In the genomic region with DNA sequence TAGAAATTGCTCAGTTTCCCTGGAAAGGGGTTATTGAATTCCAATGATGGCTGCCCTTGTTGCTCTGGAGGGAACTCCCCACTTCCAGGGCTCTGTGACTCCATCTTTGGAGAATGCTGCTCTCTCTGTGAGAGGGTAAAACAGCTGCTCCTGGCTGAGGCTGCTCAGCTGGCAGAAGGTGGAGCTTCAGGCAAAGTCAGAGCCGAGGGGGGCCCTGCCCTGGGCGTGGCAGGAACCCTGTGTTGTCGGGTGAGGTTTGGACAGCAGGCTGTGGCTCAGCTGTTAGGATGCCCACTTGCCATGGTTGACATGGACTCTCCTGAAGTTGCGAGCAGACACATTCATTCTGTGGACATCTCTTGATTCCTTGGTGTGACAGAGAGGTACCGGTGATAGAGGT, we compare ENCODE assay signal across 10 mouse cellular contexts. TPM values are rescaled to one million over a fixed set of nuclear protein-coding genes. Genes with fewer than 3 reads are reported as not detected.
DNase-seq lines count a peak whose midpoint lies in the region; ATAC-seq and TF ChIP-seq lines count a peak whose summit lies in the region.
"Had no signal": no experiment of that assay in that cellular context is flagged by ENCODE, and none has a peak within 500 bp of the region (broad histone marks: within the 10 kb centered on the region; RNA-seq: fewer than 3 reads in every experiment).

No protein-coding gene starts in this region.

- no peak overlapping the region for H3K27ac ChIP-seq in embryonic facial prominence, embryonic 14.5 days (replicated peaks; ENCODE audit: low read depth, low read length)
- no peak overlapping the region for H3K27ac ChIP-seq in embryonic facial prominence, embryonic 10.5 days (replicated peaks)
- peak overlapping the region; percentile 90 for H3K27ac ChIP-seq in heart, embryonic 15.5 days
- H3K27ac ChIP-seq in stomach, postnatal 0 days (replicated peaks), result no peak overlapping the region
- H3K27ac ChIP-seq: liver, embryonic 13.5 days had no signal

- H3K4me3 ChIP-seq in embryonic facial prominence, embryonic 14.5 days (ENCODE audit: low read depth, low read length), result no peak overlapping the region
- H3K4me3 ChIP-seq in embryonic facial prominence, embryonic 10.5 days, result no peak overlapping the region
- no peak overlapping the region for H3K4me3 ChIP-seq in heart, embryonic 15.5 days
- no peak overlapping the region for H3K4me3 ChIP-seq in stomach, postnatal 0 days (ENCODE audit: low read depth, low read length)
- H3K4me3 ChIP-seq: liver, embryonic 13.5 days had no signal

- no peaks in the 10 kb centered on the region for H3K27me3 ChIP-seq in embryonic facial prominence, embryonic 14.5 days (replicated peaks; ENCODE audit: control insufficient read depth, insufficient read depth, low read length)
- H3K27me3 ChIP-seq in embryonic facial prominence, embryonic 10.5 days (replicated peaks; ENCODE audit: low read depth, poor library complexity, severe bottlenecking), result no peaks in the 10 kb centered on the region
- no peaks in the 10 kb centered on the region for H3K27me3 ChIP-seq in heart, embryonic 15.5 days
- H3K27me3 ChIP-seq in stomach, postnatal 0 days (ENCODE audit: control insufficient read depth, insufficient read depth, low read length), result no peaks in the 10 kb centered on the region
- H3K27me3 ChIP-seq: liver, embryonic 13.5 days had no signal

- DNase-seq in embryonic facial prominence, embryonic 14.5 days (ENCODE audit: low spot score), result peak; percentile 66
- no peak for DNase-seq in embryonic facial prominence, embryonic 10.5 days (ENCODE audit: low spot score)
- no peak for DNase-seq in heart, adult 18-20 months
- DNase-seq in thymus, postnatal 14 days, result peak; percentile 47
- no peak for DNase-seq in thymus, adult 18-20 months
- DNase-seq in stomach, postnatal 0 days (ENCODE audit: low spot score), result no peak
- DNase-seq: adrenal gland, postnatal 36 days; liver, embryonic 13.5 days had no signal

- no peak overlapping the region for H3K9ac ChIP-seq in embryonic facial prominence, embryonic 14.5 days (ENCODE audit: low read depth, low read length)
- H3K9ac ChIP-seq in heart, embryonic 15.5 days, result no peak overlapping the region; the same call in 1 of the 2 replicates
- 0 out of 2 replicates have a peak overlapping the region, but pooled peaks have one; percentile 8 for H3K9ac ChIP-seq in stomach, postnatal 0 days (ENCODE audit: low read length)
- H3K9ac ChIP-seq: liver, embryonic 13.5 days had no signal

- H3K9me3 ChIP-seq in embryonic facial prominence, embryonic 14.5 days (ENCODE audit: control insufficient read depth, low read length), result no peaks in the 10 kb centered on the region
- H3K9me3 ChIP-seq in embryonic facial prominence, embryonic 10.5 days, result no peaks in the 10 kb centered on the region
- H3K9me3 ChIP-seq in heart, embryonic 15.5 days (replicated peaks), result no peaks in the 10 kb centered on the region
- no peaks in the 10 kb centered on the region for H3K9me3 ChIP-seq in stomach, postnatal 0 days (ENCODE audit: control insufficient read depth, low read length)
- H3K9me3 ChIP-seq: liver, embryonic 13.5 days had no signal

- ATAC-seq in embryonic facial prominence, embryonic 14.5 days (ENCODE audit: low read depth), result no peak
- ATAC-seq in heart, embryonic 15.5 days (replicated peaks; ENCODE audit: insufficient number of reproducible peaks, insufficient read depth, low FRiP score, low read depth), result no peak
- no peak; the same call in 1 of the 2 replicates for ATAC-seq in stomach, postnatal 0 days (ENCODE audit: low FRiP score, low TSS enrichment)
- ATAC-seq in frontal cortex, adult (ENCODE audit: low TSS enrichment), result no peak

- no peak for TF ChIP-seq EP300 in stomach, postnatal 0 days (optimal IDR thresholded peaks at IDR 0.05)

- no peak overlapping the region for H3K4me2 ChIP-seq in embryonic facial prominence, embryonic 14.5 days (ENCODE audit: low read depth, low read length)
- no peak overlapping the region for H3K4me2 ChIP-seq in heart, embryonic 15.5 days
- H3K4me2 ChIP-seq in stomach, postnatal 0 days (replicated peaks; ENCODE audit: low read depth), result no peak overlapping the region
- H3K4me2 ChIP-seq: liver, embryonic 13.5 days had no signal

- H3K4me1 ChIP-seq in embryonic facial prominence, embryonic 14.5 days (ENCODE audit: control insufficient read depth, insufficient read depth, low read length), result peaks cover 31% of the 10 kb centered on the region
- H3K4me1 ChIP-seq in embryonic facial prominence, embryonic 10.5 days, result peaks cover 68% of the 10 kb centered on the region
- H3K4me1 ChIP-seq in heart, embryonic 15.5 days (replicated peaks), result peaks cover 94% of the 10 kb centered on the region
- peaks cover 10% of the 10 kb centered on the region for H3K4me1 ChIP-seq in stomach, postnatal 0 days (replicated peaks; ENCODE audit: control insufficient read depth, insufficient read depth)

- WGBS in embryonic facial prominence, embryonic 14.5 days, result 77% methylated on average over 5 of the region's 5 CpGs
- WGBS in embryonic facial prominence, embryonic 10.5 days, result 76% methylated on average over 5 of the region's 5 CpGs
- 56% methylated on average over 5 of the region's 5 CpGs for WGBS in heart, embryonic 15.5 days
- 57% methylated on average over 5 of the region's 5 CpGs for WGBS in stomach, postnatal 0 days

- no peak for TF ChIP-seq CTCF in stomach, postnatal 0 days (IDR thresholded peaks at IDR 0.05; ENCODE audit: low read depth)

- no peaks in the 10 kb centered on the region for H3K36me3 ChIP-seq in embryonic facial prominence, embryonic 14.5 days (ENCODE audit: control insufficient read depth, insufficient read depth, low read length)
- no peaks in the 10 kb centered on the region; the same call in 1 of the 2 replicates for H3K36me3 ChIP-seq in embryonic facial prominence, embryonic 10.5 days (replicated peaks)
- H3K36me3 ChIP-seq in heart, embryonic 15.5 days, result no peaks in the 10 kb centered on the region
- no peaks in the 10 kb centered on the region for H3K36me3 ChIP-seq in stomach, postnatal 0 days (ENCODE audit: control insufficient read depth, insufficient read depth, low read length)
- H3K36me3 ChIP-seq: liver, embryonic 13.5 days had no signal

RNA-seq across cellular contexts. Expression of a gene that starts 49.3 kb away (rescaled TPM):
- polyA plus RNA-seq in embryonic facial prominence, embryonic 14.5 days (2014; fragmentation: Nextera tagmentation; extraction: Ambion mirVana), result 20.4 and 28.3 TPM in 2 replicates
- polyA plus RNA-seq in embryonic facial prominence, embryonic 10.5 days (2016; fragmentation: Nextera tagmentation; extraction: Ambion mirVana), result 14.1 and 14.7 TPM in 2 replicates
- 37.0 and 46.4 TPM in 2 replicates for polyA plus RNA-seq in heart, embryonic 15.5 days (2015; fragmentation: Nextera tagmentation; extraction: Ambion mirVana)
- 100 to 1,000 TPM; 294 to 298 TPM for total RNA-seq in heart, adult 18-20 months (2021)
- polyA plus RNA-seq in stomach, postnatal 0 days (2015; fragmentation: Nextera tagmentation; extraction: Ambion mirVana), result 24.0 and 27.7 TPM in 2 replicates

Comparison
In these comparisons a context has a peak if more than half of its experiments do, and no peak if none do; other contexts are left out.
1. DNase-seq: peak in embryonic facial prominence, embryonic 14.5 days (single experiment) and thymus, postnatal 14 days (single experiment); none in embryonic facial prominence, embryonic 10.5 days (single experiment), heart, adult 18-20 months (0 of 2), thymus, adult 18-20 months (0 of 2) and stomach, postnatal 0 days (single experiment).